Comparison of ENCODE assay signal across 9 mouse cellular contexts in genomic region chrX:81071746-81072640, GRCm38 (mm10). TPM values are rescaled to one million over a fixed set of nuclear protein-coding genes. Genes with fewer than 3 reads are reported as not detected.
DNase-seq lines count a peak whose midpoint lies in the region; ATAC-seq and TF ChIP-seq lines count a peak whose summit lies in the region.
"Had no signal": no experiment of that assay in that cellular context is flagged by ENCODE, and none has a peak within 500 bp of the region (broad histone marks: within the 10 kb centered on the region; RNA-seq: fewer than 3 reads in every experiment).

No protein-coding gene starts in this region.

- H3K36me3 ChIP-seq in liver, adult 2 months (ENCODE audit: control insufficient read depth, insufficient read depth, low read length), result no peaks in the 10 kb centered on the region
- no peaks in the 10 kb centered on the region for H3K36me3 ChIP-seq in hindbrain, embryonic 11.5 days (ENCODE audit: control insufficient read depth, insufficient read depth, low read length)
- H3K36me3 ChIP-seq in midbrain, embryonic 13.5 days, result no peaks in the 10 kb centered on the region

- no peaks in the 10 kb centered on the region for H3K79me2 ChIP-seq in liver, adult 2 months (ENCODE audit: control insufficient read depth, insufficient read depth, low read length)

- ATAC-seq in hindbrain, embryonic 11.5 days (ENCODE audit: low FRiP score), result no peak
- ATAC-seq in midbrain, embryonic 13.5 days, result no peak

- H3K27ac ChIP-seq in liver, adult 2 months (replicated peaks; ENCODE audit: insufficient read depth, low read depth, low read length), result no peak overlapping the region
- peak overlapping the region; percentile 82 for H3K27ac ChIP-seq in hindbrain, embryonic 11.5 days (ENCODE audit: low read depth, low read length)
- peak overlapping the region; percentile 84 for H3K27ac ChIP-seq in midbrain, embryonic 13.5 days
- H3K27ac ChIP-seq: macrophage had no signal

- no peaks in the 10 kb centered on the region for H3K9me3 ChIP-seq in hindbrain, embryonic 11.5 days (ENCODE audit: control insufficient read depth, low read length)
- no peaks in the 10 kb centered on the region for H3K9me3 ChIP-seq in midbrain, embryonic 13.5 days

- H3K27me3 ChIP-seq in liver, adult 2 months (ENCODE audit: control insufficient read depth, insufficient read depth, low read length), result no peaks in the 10 kb centered on the region
- no peaks in the 10 kb centered on the region for H3K27me3 ChIP-seq in hindbrain, embryonic 11.5 days (ENCODE audit: control insufficient read depth, insufficient read depth, low read length)
- no peaks in the 10 kb centered on the region for H3K27me3 ChIP-seq in midbrain, embryonic 13.5 days

- no peak for DNase-seq in liver, adult 2 months (ENCODE audit: extremely low read depth, low read depth, low spot score)
- no peak for DNase-seq in liver
- DNase-seq in embryo, embryonic 9.5 days (ENCODE audit: extremely low spot score), result peak; percentile 26
- DNase-seq in hindbrain, embryonic 11.5 days (ENCODE audit: low spot score), result peak; percentile 40
- DNase-seq in spleen, adult 18-20 months, result no peak
- DNase-seq in thymus, postnatal 14 days, result no peak
- DNase-seq in B cell, adult 2 months, result no peak

- 4% methylated on average over 14 of the region's 14 CpGs for WGBS in liver, adult 2 months
- WGBS in hindbrain, embryonic 11.5 days, result 12% methylated on average over 11 of the region's 14 CpGs
- 14% methylated on average over 10 of the region's 14 CpGs for whole genome bisulfite sequencing in midbrain, embryonic 13.5 days

- TF ChIP-seq CTCF in liver, adult 2 months (IDR thresholded peaks at IDR 0.05; ENCODE audit: low read depth, low read length), result no peak

- peak overlapping the region; percentile 47 for H3K4me3 ChIP-seq in liver, adult 2 months (ENCODE audit: insufficient read depth, low read depth, low read length)
- peak overlapping the region; percentile 67 for H3K4me3 ChIP-seq in hindbrain, embryonic 11.5 days (ENCODE audit: low read depth, low read length)
- peak overlapping the region; percentile 64 for H3K4me3 ChIP-seq in midbrain, embryonic 13.5 days (replicated peaks)

- H3K4me1 ChIP-seq in liver, adult 2 months (ENCODE audit: control insufficient read depth, insufficient read depth, low read length), result no peaks in the 10 kb centered on the region
- H3K4me1 ChIP-seq in hindbrain, embryonic 11.5 days (replicated peaks; ENCODE audit: control insufficient read depth, insufficient read depth, low read length), result no peaks in the 10 kb centered on the region
- 0 out of 2 replicates have a peak, but pooled peaks cover 2% of the 10 kb centered on the region for H3K4me1 ChIP-seq in midbrain, embryonic 13.5 days (replicated peaks)

- no peak for TF ChIP-seq POLR2A in liver, adult 2 months (IDR thresholded peaks at IDR 0.05; ENCODE audit: extremely low read depth, insufficient read depth, low read length)

- H3K9ac ChIP-seq in liver, adult 2 months (ENCODE audit: low read depth, low read length), result no peak overlapping the region
- H3K9ac ChIP-seq in hindbrain, embryonic 11.5 days (ENCODE audit: low read depth, low read length), result peak overlapping the region; percentile 66
- peak overlapping the region; percentile 72 for H3K9ac ChIP-seq in midbrain, embryonic 13.5 days (replicated peaks)

- peak overlapping the region; percentile 31 for H3K4me2 ChIP-seq in hindbrain, embryonic 11.5 days (replicated peaks; ENCODE audit: low read depth, low read length)
- H3K4me2 ChIP-seq in midbrain, embryonic 13.5 days (replicated peaks), result peak overlapping the region; percentile 57

RNA-seq across cellular contexts. Expression of gene Tmem47, which starts 1.5 kb away (rescaled TPM):
- 4.9 and 5.6 TPM in 2 replicates for total RNA-seq in liver, adult 2 months (2014; rRNA removed)
- 1.3 and 2.0 TPM in 2 replicates for polyA plus RNA-seq in liver, adult 2 months (2012; rRNA removed)
- 52.8 and 59.3 TPM in 2 replicates for polyA plus RNA-seq in hindbrain, embryonic 11.5 days (2014; fragmentation: Nextera tagmentation; extraction: Ambion mirVana)
- polyA plus RNA-seq in midbrain, embryonic 13.5 days (2015; fragmentation: Nextera tagmentation; extraction: Ambion mirVana), result 21.4 and 21.6 TPM in 2 replicates
- polyA plus RNA-seq: macrophage had no signal

Comparison
In these comparisons a context has a peak if more than half of its experiments do, and no peak if none do; other contexts are left out.
1. DNase-seq: peak in embryo, embryonic 9.5 days (single experiment) and hindbrain, embryonic 11.5 days (single experiment); none in liver, adult 2 months (single experiment), liver (single experiment), spleen, adult 18-20 months (0 of 2), thymus, postnatal 14 days (single experiment) and B cell, adult 2 months (0 of 2).
2. Peak in every context shown above with its lines, with median percentiles within 50 percentile points of each other: H3K4me3 ChIP-seq.